Mouse (Mus musculus) spleen, adult 18-20 months (tissue): ENCODE data around the gene Colgalt2.
"Not testable (repeated sequence)": the region's sequence is repeated elsewhere in the genome, so short reads cannot be mapped to it uniquely, and the experiment has no call there.

ENCODE experiments used
- DNase-seq, 2 experiments: peaks; one replicate each; pipeline ENCODE4 v3.0.0; 2022; ENCODE audit warnings: mixed read lengths in 2 of 2

The Colgalt2 gene

GRCm38 (mm10) chr1:152399790-152400555, at the start of gene Colgalt2:
Colgalt2 (plus strand) TSS chr1:152399830.
- DNase-seq: peak in 1 of 2 experiments; percentile 13

GRCm38 (mm10) chr1:152356721-152357120, 42.9 kb upstream of the Colgalt2 start:
- DNase-seq: no peak

- no peak for DNase-seq
Measured at GRCm38 (mm10) chr1:152368311-152369088, 31.1 kb upstream of the Colgalt2 start.

- DNase-seq: peak in 1 of 2 experiments; percentile 18
Measured at GRCm38 (mm10) chr1:152369139-152369538, 30.5 kb upstream of the Colgalt2 start.

DNA sequence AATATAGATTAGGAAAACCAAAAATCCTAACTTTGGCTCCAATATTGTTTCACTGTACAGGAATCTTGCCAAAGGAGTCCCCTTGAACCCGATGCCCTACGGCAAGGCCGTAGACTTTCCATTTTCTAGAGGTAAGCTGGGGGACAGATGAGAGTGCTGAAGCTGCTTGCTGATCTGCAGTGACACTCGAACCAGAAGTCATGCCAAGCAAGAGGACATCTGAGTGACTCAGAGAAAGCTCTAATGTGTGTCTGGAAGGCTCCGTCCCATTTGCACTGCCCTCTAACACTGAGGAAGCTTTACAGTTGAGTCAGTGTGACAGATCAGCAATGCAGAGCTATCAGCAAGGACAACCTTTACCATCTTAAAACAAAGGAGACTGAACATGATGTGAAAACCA, 21.3 kb upstream of the Colgalt2 start:
- DNase-seq: no peak

- no peak for DNase-seq
Measured at GRCm38 (mm10) chr1:152384589-152384988, 15.0 kb upstream of the Colgalt2 start.

GRCm38 (mm10) chr1:152385693-152386092, 13.9 kb upstream of the Colgalt2 start:
- not testable (repeated sequence) for DNase-seq

DNA sequence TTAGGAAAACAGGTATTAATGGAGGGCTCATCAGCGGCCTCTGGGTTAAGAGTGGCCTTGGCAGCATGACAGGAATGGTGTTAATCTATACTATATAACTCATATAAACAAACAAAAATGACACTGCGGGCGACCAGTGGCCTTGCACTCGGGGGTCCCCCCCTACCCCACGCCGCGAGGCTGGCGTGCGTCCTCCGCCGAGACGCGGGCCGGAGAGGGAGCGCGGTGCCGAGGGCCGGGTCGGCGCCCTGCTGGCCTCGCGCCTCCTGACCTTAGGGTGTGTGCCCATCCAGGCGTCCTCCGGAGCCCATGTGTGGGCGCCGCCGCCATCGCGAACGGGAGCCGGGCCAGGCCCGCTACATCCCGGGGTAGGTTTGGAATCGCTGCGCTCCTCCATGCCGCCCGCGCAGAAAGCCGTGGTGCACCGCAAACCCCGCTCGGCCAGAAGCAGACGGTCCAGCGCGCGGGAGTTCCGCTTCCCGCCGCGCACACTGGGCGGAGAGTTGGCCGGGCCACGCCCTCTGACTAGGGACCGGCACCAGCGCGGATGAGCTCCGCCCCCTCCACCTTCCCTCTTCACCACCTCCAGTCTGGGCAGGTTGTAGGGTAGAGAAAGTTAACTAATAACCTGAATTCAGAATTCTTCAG, 13.3 kb upstream of the Colgalt2 start, which contains the start of gene Tsen15:
Gene Tsen15 (minus strand): TSS at position 501 of the 648 bp plus-strand sequence.
- DNase-seq: peak; percentile 73 to 85

GRCm38 (mm10) chr1:152389271-152389670, 10.4 kb upstream of the Colgalt2 start:
- DNase-seq: no peak

DNA sequence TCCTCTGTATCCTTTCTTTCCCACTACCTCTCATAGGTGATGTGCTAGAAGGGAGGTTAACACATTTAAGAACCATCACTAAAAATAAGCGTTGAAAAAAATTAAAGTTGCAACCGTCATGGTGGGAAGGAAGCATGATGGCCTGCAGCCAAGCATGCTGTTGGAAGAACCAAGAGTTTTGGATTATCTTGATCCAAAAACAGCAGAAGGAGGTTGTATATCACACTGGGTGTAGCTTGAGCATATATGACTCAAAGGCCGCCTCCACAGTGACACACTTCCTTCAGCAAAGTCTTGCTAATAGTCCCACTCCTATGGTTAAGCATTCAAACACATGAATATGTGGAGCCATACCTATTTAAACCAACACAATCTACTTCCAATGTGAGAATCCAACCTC, 5.5 kb upstream of the Colgalt2 start:
- no peak for DNase-seq

DNA sequence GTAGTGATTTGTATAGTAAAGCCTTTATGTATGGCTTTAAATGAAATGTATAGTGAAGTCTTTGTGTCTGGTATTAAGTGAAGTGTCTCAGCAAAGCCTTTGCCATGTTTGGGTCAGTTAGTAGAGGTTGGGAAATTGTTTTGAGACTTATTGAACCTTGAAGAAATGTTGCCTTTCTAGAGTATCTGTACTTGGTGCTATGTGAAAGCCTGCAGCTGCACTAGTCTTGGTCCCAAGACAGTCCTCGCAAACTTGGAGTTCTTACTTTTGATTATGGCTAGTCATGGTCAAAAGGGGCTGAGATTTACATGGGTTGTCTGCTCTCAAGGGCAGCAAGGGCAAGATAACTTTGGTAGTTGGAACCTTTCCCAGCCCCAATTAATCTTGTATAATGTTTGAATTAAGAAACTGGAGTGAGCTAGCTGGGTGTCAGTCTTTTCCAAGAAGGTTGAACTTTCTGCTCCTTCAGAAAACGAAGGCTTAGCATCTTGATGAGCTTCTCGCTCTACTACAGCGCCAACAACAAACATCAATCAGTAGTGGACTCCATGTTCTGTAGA, 4.6 kb upstream of the Colgalt2 start:
- DNase-seq: no peak

GRCm38 (mm10) chr1:152398708-152399107, 922 bp upstream of the Colgalt2 start:
- DNase-seq: no peak

GRCm38 (mm10) chr1:152400556-152401540, 1.2 kb downstream of the Colgalt2 start:
- DNase-seq: no peak

- DNase-seq: no peak
Measured at GRCm38 (mm10) chr1:152407021-152407946, 7.7 kb downstream of the Colgalt2 start.

DNA sequence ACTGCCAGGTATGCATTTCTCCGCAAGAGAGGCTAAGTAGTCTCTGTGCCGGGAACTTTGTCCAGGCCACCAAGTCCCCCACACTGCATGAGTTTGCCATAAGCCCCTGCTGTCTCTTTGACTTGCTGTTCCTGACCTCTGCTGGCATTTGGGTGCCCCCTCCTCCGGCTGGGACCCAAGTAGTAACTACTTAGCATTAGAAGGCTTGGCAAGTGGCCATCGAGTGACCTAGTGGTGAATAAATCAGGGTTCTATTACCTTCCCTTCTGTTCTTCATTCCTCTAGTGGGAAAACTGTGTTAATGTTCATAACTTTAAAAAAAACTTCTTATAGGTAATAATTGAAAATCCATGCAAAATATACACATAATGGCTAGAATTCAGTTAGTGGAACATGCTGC, 9.7 kb downstream of the Colgalt2 start:
- no peak for DNase-seq

DNA sequence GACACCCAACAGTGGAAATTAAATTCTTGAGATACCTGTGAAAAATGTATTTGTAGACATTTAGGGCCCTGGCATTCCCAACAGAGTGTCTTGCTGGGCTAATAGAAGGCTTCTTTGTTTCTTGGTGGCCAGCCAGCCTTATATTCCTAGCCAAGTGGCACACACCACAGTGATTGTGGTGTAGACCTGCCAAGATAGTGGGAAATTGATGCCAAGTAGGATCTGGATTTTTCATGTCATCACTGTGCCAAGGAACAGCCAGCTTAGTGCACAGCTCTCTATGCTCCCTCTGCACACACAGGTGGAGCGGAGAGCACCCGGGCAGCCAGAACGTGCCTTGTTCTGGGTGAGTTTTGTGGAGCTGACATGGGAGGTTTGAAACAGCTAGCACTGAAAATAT, 11.0 kb downstream of the Colgalt2 start:
- DNase-seq: no peak

DNA sequence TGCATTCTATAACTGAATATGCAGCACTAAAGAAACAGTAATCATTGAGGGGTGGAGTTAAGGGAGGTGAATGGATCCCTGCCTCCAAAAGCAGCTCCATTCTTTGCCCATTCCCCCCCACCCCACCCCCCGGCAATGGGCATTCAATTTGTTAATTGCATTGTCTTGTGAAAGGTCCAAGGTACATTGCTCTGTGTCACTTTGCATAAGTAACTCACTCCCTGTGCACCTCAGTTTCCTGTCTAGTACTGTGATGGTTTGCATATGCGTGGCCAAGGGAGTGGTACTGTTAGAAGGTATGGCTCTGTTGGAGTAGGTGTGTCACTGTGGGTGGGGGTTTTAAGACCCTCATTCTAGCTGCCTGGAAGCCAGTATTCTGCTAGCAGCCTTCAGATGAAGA, 13.5 kb downstream of the Colgalt2 start:
- no peak for DNase-seq

DNA sequence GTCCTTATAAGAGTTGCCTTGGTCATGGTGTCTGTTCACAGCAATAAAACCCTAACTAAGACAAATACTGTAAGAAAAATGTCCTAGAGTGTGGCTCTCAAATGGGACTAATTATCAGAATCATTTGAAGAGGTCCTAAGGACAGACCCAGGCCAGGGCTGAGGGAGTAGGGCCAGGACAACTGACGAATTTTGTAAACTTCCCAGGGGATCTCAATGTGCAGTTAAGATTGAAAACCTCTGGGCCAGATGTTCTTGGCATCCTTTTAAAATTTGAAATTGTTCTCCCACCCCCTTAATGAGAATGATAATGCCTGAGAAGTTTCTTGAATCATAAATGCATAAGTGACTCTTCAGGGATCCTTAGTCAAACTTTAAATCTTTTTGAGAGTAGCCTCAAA, 14.3 kb downstream of the Colgalt2 start:
- no peak for DNase-seq

DNA sequence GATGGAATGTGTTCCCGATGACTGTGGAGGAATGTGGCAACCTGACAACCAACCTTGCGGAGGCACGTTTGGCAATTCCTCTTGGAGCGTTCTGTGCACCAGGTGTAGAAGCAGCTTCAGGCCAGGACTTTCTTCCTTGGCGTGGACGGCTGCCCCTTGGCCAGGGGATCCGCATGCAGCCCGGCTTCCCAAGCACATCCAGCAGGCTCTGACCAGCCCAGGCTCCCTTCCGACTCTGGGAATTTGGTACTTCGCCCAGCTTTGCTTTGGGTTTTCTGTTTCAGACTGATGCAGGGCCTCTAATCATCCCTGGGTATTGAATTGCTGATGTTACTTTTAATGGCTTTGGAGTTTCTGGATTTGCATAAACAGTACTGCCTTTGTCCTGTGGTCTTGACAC, 14.8 kb downstream of the Colgalt2 start:
- DNase-seq: no peak

DNA sequence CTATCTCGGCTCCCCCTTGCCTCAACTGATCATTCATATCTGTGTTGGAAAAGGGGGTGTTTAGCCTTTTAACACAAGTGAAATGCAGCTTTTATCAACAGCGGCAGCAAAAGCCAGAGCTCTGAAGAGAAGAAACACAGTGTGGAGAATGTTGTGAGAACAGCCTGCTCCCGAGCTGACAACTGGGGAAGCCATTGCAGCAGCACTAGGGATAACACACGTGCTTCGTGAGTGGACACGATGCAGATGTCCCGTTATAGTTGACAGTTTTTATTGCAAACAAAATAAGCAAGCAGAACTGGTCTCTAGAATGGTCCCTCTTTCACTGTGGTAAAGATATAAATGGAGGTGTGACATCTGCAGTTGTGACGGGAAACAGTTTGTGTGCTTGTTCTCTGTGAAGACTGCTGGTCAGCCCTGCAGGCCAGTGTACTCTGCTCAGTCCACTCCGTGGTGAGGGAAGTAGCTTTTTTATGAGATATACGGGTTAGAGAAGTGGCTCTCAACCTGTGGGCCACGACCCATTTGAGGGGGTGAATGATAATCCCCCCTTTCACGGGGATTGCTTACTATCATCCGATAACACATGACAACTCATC, 16.8 kb downstream of the Colgalt2 start:
- DNase-seq: no peak
